8 mouse cellular contexts compared by ENCODE assay signal in genomic region chr10:59908776-59909315, GRCm38 (mm10). TPM values are rescaled to one million over a fixed set of nuclear protein-coding genes. Genes with fewer than 3 reads are reported as not detected.
DNase-seq lines count a peak whose midpoint lies in the region; ATAC-seq and TF ChIP-seq lines count a peak whose summit lies in the region.

No protein-coding gene starts in this region.

- no peaks in the 10 kb centered on the region for H3K36me3 ChIP-seq in heart, embryonic 16.5 days (ENCODE audit: control insufficient read depth, insufficient read depth)
- no peaks in the 10 kb centered on the region for H3K36me3 ChIP-seq in ES-E14 (ENCODE audit: control insufficient read depth, insufficient read depth, low read length, poor library complexity, severe bottlenecking)
- no peaks in the 10 kb centered on the region for H3K36me3 ChIP-seq in intestine, postnatal 0 days (ENCODE audit: control insufficient read depth, insufficient read depth)

- H3K4me1 ChIP-seq in heart, embryonic 16.5 days (ENCODE audit: control insufficient read depth, insufficient read depth, low read length): peaks cover 39% of the 10 kb centered on the region
- H3K4me1 ChIP-seq in ES-E14 (ENCODE audit: control insufficient read depth in 2 of 2, insufficient read depth in 2 of 2, low read length in 2 of 2, poor library complexity in 1 of 2): peaks cover 11 to 33% of the 10 kb centered on the region in 2 experiments; a peak in 3 of 4 replicates
- H3K4me1 ChIP-seq in intestine, postnatal 0 days (replicated peaks; ENCODE audit: control insufficient read depth, insufficient read depth, low read length): peaks cover 12% of the 10 kb centered on the region; the same call in 1 of the 2 replicates

- no peak; the same call in 1 of the 2 replicates for ATAC-seq in heart, embryonic 16.5 days (replicated peaks; ENCODE audit: extremely low read depth, insufficient read depth, low FRiP score)
- ATAC-seq in intestine, postnatal 0 days: no peak

- H3K9me3 ChIP-seq in heart, embryonic 16.5 days (replicated peaks; ENCODE audit: control insufficient read depth, low read length): no peaks in the 10 kb centered on the region
- H3K9me3 ChIP-seq in ES-E14 (ENCODE audit: control insufficient read depth, insufficient read depth, low read depth, low read length): no peaks in the 10 kb centered on the region
- no peaks in the 10 kb centered on the region for H3K9me3 ChIP-seq in intestine, postnatal 0 days (ENCODE audit: control insufficient read depth)

- no peak overlapping the region for H3K4me3 ChIP-seq in heart, embryonic 16.5 days (ENCODE audit: low read length)
- 0 out of 4 replicates have a peak overlapping the region, but pooled peaks of 1 of the 2 experiments have one; percentile 15 for H3K4me3 ChIP-seq in ES-E14 (ENCODE audit: insufficient read depth in 1 of 2, low read depth in 1 of 2, low read length in 2 of 2, poor library complexity in 1 of 2, severe bottlenecking in 1 of 2)
- H3K4me3 ChIP-seq in intestine, postnatal 0 days (ENCODE audit: low read depth, low read length): no peak overlapping the region

- peak overlapping the region; percentile 51; the same call in 1 of the 2 replicates for H3K4me2 ChIP-seq in heart, embryonic 16.5 days (ENCODE audit: low read depth, low read length)
- peak overlapping the region; percentile 14; the same call in 1 of the 2 replicates for H3K4me2 ChIP-seq in intestine, postnatal 0 days (replicated peaks; ENCODE audit: low read depth)

- peak overlapping the region; percentile 40; the same call in 1 of the 2 replicates for H3K9ac ChIP-seq in heart, embryonic 16.5 days (ENCODE audit: low read length)
- no peak overlapping the region for H3K9ac ChIP-seq in ES-E14 (ENCODE audit: insufficient read depth, low read depth, low read length, poor library complexity, severe bottlenecking)
- H3K9ac ChIP-seq in intestine, postnatal 0 days (ENCODE audit: low read depth, low read length): no peak overlapping the region

- H3K27ac ChIP-seq in heart, embryonic 16.5 days (ENCODE audit: low read length): peak overlapping the region; percentile 93
- H3K27ac ChIP-seq in ES-E14 (ENCODE audit: insufficient read depth, low read depth, low read length, poor library complexity, severe bottlenecking): peak overlapping the region; percentile 30
- H3K27ac ChIP-seq in intestine, postnatal 0 days (ENCODE audit: low read depth, low read length): peak overlapping the region; percentile 46; the same call in 1 of the 2 replicates

- H3K27me3 ChIP-seq in heart, embryonic 16.5 days (ENCODE audit: control insufficient read depth, insufficient read depth, low read length): no peaks in the 10 kb centered on the region
- no peaks in the 10 kb centered on the region for H3K27me3 ChIP-seq in intestine, postnatal 0 days (replicated peaks; ENCODE audit: control insufficient read depth, insufficient read depth, low read length)

- TF ChIP-seq CTCF in intestine, postnatal 0 days (IDR thresholded peaks at IDR 0.05; ENCODE audit: low read depth): no peak

- no peak for DNase-seq in heart, adult 8-10 months (ENCODE audit: low spot score)
- DNase-seq in 3T3-L1 (ENCODE audit: low read depth, low spot score) (peak; percentile 70), ES-E14 (ENCODE audit: low read depth, low spot score) (no peak)
- no peak for DNase-seq in embryo, embryonic 9.5 days (ENCODE audit: extremely low spot score)
- no peak for DNase-seq in left cerebral cortex, postnatal 4 days
- no peak for DNase-seq in layer of hippocampus, adult 18-20 months (ENCODE audit: low spot score in 2 of 2)

- WGBS in heart, embryonic 16.5 days: 35% methylated on average over 7 of the region's 7 CpGs
- 54% methylated on average over 7 of the region's 7 CpGs for WGBS in intestine, postnatal 0 days

- intact Hi-C loops in left cerebral cortex, postnatal 4 days (cut with DNase I): no loop called here

- in situ Hi-C loops in ES-E14 (cut with MboI; ENCODE audit: low sequenced_read_pairs in 2 of 2, unreplicated experiment in 2 of 2): no loop called here

TF ChIP-seq in ES-E14, 5 proteins besides CTCF, POLR2A, EP300 and RAD21:
- TF ChIP-seq HCFC1 (IDR thresholded peaks at IDR 0.05; ENCODE audit: borderline replicate concordance, insufficient read depth, low read length): no peak
- no peak for TF ChIP-seq ZC3H11A (IDR thresholded peaks at IDR 0.05; ENCODE audit: borderline replicate concordance, low read depth, low read length)
- no peak for TF ChIP-seq CHD2 (IDR thresholded peaks at IDR 0.05; ENCODE audit: low read depth, low read length)
- TF ChIP-seq MAFK (IDR thresholded peaks at IDR 0.05; ENCODE audit: insufficient read depth, low read depth, low read length): no peak
- TF ChIP-seq ZNF384 (IDR thresholded peaks at IDR 0.05; ENCODE audit: low read depth, low read length): no peak

RNA-seq across cellular contexts. Expression of gene Dnajb12, which starts 29.5 kb away (rescaled TPM):
- polyA plus RNA-seq in heart, embryonic 16.5 days (2015; fragmentation: Nextera tagmentation; extraction: Ambion mirVana): 22.1 and 26.3 TPM in 2 replicates
- total RNA-seq in heart, adult 8-10 months (2022): 10 to 100 TPM; 38.1 to 44.8 (median 44.4) TPM
- 38.2 and 47.8 TPM in 2 replicates for total RNA-seq in ES-E14 (2012; rRNA removed)
- polyA plus RNA-seq in intestine, postnatal 0 days (2015; fragmentation: Nextera tagmentation; extraction: Ambion mirVana): 25.6 and 27.4 TPM in 2 replicates
- total RNA-seq in left cerebral cortex, postnatal 4 days (2021): 10 to 100 TPM; 32.1 to 37.7 TPM
- total RNA-seq in layer of hippocampus, adult 18-20 months (2021): 10 to 100 TPM; 52.7 to 53.2 TPM

RNA-seq across cellular contexts. Expression of gene Ddit4, which starts 42.8 kb away (rescaled TPM):
- 29.0 and 31.9 TPM in 2 replicates for polyA plus RNA-seq in heart, embryonic 16.5 days (2015; fragmentation: Nextera tagmentation; extraction: Ambion mirVana)
- total RNA-seq in heart, adult 8-10 months (2022): 10 to 100 TPM; 22.1 to 74.4 (median 55.6) TPM
- 33.9 and 42.1 TPM in 2 replicates for total RNA-seq in ES-E14 (2012; rRNA removed)
- 11.5 and 17.8 TPM in 2 replicates for polyA plus RNA-seq in intestine, postnatal 0 days (2015; fragmentation: Nextera tagmentation; extraction: Ambion mirVana)
- 10 to 100 TPM; 50.6 to 52.2 TPM for total RNA-seq in left cerebral cortex, postnatal 4 days (2021)
- 10 to 100 TPM; 69.7 to 89.5 TPM for total RNA-seq in layer of hippocampus, adult 18-20 months (2021)

Comparison
In these comparisons a context has a peak if more than half of its experiments do, and no peak if none do; other contexts are left out.
1. H3K27ac ChIP-seq: peak in every context shown above with its lines; median percentile 93 in heart, embryonic 16.5 days; 46 in intestine, postnatal 0 days; 30 in ES-E14.